Mouse (Mus musculus) testis, postnatal 10 days (tissue): ENCODE results near the gene Tex35.

Experiments
- DNase-seq: peaks from one replicate; pipeline ENCODE4 v3.0.0; 2021; ENCODE audit warnings: low spot score

The Tex35 gene

DNA sequence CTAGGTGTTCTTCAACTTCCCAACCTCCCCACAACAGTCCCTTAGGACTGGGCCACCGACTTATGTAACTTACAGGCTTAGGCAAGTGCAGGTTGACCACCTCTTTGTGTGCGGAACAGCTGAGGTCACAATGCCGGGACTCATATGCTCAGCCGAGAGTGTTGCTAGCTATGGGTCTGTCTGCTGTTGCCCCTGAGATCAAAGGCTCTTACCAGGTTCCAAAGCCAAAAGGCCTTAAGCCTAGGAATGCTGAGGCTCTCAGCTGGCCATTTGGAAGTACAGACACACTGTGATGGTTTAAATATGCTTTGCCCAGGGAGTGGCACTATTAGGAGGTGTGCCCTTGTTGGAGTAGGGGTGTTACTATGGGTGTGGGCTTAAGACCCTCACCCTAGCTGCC lies at the start of gene Tex35:
Tex35 (minus strand) TSS at position 101 of the 400 bp plus-strand sequence.
- no peak for DNase-seq

DNA sequence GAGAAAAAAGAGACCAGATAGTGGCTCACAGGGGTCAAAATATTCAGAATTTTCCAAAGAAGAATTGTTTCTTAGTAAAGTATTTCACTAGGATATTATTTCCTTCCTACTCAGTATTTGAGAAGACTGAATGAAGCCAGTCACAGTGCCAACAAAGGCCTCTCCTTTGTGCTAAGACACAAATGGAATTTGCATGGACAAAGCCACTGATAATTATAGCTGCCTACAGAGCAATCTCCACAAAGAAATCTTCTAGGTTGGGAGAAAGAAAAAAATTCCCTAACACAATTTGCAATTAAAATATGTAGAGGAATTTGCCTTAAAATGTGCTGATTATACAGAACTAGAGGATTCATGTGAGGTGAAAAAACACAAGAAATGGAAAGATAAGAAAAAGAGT lies 45.3 kb upstream of the Tex35 start:
- DNase-seq: no peak

DNA sequence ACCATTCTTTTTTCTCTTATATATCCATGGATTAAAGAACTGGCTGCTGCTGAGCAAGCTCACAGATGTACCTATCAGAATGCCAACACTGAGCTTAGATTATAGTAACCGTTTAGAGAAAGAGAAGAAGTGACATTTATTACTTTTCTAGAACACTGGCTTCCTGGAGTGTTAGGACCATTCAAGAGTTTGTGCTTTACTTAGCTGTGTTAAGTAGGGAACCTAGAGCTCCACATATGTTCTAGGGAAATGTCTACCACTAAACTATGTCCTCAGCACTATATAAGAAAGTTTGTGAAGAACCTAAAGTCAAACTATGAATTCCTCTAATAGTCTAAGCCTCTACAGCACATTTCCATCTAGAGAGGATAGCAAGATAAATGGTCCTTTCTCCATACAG lies 41.6 kb upstream of the Tex35 start:
- DNase-seq: no peak

DNA sequence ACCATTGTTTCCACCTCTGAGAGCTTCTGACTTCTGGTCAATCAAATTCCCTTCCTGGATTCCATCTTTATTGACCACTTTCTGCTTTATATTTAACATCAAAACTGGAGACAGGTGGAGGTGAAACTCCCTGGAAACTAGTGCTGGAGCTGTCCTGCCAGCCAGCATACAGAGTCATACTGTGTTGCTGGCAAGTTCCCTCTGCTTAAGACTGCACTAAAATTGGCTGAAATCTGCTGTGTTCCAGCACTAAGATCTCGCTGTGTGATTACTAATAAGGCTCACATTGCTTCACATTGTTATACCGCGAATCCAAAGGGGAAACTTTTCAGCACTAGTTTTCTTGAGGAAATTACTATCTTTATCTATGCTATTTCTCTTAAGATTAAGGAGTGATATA lies 36.1 kb upstream of the Tex35 start:
- DNase-seq: no peak

DNA sequence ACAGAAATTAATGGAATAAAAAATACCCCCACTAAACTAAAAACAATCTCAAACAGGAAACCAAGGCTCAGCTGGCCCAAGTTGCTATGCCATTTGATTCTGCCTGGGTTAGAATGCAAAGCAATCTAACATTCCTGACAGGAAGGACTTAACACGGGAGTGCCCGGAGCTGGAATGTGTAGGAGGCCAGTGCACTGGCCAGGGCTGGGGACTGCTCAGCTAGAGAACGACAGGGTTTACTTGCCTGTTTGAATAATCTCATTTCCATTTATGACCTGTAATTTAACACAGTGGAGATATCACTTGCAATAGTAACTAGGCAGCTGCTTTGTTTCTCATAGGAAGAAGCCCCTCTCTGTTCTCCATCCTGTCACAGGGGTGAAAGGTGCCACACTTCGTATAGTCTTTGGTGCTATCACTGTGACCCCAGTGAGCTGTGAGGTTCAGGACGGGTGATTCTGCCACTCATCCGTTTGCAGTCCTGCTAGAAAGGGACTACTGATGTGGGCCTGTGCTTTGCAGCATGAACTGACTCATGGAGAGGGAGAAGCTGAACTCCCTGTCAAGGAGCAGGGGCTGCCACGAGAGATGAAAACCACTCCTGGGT lies 34.9 kb upstream of the Tex35 start:
- no peak for DNase-seq

DNA sequence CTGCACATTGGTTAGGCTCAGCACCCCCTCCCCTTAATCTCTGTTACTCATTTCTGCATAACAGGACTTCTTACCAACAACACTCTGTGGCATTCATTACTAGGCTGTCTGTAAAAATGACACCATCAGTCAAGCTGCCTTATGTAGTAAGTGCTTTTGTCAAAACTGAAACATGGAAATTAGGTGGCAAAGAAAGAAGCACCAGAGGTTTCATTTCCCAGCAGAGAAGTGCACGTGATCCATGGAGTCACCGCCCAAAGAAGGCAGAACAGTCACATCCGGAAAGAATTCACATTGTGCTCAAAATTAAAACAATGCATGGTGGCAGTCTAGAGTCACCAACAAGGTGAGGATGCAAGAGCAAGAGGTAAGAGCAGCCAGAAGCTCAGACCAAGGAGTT lies 32.5 kb upstream of the Tex35 start:
- no peak for DNase-seq

DNA sequence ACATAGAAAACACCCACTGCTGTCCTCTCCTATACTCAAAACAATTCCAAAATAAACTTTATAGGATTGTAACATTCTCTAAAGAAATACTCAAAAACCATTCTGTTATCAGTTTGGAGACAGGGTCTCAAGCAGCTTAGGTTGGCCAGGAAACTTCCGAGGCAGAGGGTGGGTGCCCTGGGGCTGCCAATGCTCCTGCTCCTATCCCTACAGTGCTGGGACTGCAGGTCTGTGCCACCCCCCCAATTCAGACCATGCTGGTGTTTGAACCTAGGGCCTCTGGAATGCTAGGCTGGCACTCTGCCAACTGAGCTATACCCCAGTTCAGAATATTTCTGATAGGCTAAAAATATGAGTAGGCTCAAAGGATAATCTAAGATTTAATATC lies 29.4 kb upstream of the Tex35 start:
- no peak for DNase-seq

DNA sequence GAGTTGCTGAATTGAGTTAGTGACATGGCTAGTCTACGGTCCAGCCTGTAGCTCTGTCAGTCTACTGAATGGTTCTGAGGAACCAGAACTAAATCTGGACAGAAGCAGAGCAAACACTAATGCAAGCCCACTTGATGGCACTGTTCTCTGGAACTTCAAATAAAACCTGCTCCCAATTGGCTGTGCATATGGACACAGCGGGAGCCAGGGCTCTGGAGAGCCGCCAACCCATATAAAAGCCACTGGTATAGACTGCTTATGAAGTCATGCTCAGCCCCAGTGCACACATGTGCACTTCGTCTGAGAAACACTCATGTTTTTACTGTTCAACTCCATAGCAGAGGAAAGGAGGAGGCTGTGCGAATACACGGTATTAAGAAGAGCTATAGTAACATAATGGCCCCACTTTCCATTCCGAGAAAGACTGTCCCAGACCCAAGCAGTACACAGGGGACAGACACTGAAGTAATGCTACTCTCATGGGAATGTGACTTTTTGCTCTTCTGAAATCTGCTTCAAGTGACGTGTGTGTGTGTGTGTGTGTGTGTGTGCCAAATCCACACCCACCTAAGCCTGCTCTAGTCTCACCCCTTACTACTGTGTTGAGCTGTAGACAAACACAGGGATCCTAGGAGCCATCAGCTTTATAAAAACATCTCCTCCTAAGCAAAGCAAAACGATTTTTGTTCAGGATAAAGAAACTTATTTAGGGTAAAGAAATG lies 28.8 kb upstream of the Tex35 start:
- no peak for DNase-seq

DNA sequence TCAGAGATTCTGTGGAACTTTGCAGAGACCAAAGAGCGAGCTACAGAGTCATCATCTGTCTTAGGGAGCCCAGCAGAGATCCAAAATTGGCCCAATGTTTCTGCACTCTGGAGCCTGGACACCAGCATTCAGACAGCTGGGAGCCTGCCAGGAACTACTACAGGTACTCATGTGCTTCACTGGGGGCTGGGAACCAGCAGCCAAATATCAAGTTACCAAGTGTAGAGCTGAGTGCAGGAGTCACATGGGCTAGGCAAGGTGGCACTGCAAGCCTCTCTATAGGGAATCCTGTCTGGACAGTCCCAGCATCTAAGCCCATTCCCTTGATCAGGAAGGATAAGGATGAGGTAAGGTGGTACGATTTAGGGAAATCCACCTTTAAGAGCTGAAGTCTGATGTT lies 19.7 kb upstream of the Tex35 start:
- DNase-seq: no peak

DNA sequence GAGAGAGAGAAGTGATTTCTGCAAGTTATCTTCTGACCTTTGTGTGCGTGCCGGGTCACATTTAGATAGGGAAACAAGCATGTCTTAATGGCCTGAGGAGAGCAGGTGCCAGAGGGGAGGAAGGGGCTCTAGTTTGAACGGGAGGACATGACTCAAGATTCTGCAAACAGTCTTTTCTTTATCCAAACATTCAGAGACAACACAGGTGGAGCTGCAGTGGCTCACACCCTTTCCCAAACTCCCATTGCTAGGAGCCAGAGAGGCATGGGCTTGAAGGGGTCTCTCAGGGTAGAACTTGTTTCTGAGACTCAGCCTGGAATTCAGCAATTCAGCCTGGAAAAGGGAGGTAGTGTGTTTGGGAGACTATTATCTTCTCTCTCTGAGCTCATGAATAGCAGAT lies 15.4 kb upstream of the Tex35 start:
- DNase-seq: no peak

DNA sequence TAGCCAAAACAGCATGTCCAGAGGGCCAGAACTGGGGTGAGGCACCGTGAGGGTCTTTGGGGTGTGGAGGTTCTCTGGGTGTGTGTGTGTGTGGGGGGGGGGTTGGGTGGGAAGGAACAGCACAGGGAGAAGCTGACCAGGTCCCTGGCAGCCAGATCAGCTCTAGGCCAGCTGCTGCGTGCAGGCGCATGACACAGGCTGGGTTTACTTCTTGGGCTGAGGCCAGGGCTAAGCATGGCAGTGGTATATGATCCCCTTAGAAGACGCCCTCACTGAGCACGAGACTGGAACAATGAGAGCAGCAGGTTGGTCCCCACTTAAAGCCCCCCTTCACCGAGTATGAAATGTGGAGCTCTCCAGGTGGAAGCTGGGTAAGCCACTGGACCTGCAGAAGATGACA lies 10.7 kb upstream of the Tex35 start:
- DNase-seq: no peak

DNA sequence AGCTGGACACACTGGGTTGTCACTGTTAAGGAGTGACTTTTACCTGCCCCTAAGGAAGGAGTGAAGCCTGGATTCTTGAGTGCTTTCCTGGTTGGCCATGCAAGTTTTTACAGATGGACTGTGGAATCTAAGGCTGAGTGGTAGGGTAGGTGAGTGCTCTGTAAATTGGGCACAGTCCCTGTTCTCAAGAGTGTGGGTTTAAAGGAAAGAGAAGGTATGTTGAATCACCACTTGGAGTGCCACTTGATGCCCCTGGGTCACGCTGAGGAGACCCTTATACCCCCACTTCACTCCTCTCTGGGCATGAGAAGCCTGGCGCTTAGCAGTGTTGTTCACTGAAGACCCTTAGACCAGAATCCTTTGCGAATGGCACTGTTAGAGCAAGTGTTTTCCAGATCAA lies 9.0 kb upstream of the Tex35 start:
- no peak for DNase-seq

DNA sequence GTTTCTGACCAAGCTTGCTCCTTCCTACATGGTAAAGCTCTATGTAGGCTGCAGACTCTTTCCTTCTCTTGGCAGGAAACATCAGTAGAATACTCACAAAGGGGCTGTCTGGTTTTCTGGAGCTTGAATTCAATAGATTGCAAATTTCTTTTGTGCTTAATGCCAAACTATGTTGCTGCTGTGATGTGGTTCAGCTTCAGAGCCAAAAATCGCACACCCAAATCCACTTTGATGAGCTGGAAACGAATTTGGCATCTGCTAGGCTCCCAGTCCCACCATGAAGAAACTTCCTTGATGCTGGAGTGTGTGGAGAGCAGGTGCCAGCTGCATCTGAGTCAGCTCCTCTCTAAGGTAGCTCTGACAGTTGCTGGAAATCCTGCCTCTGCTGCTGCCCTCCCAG lies 6.0 kb upstream of the Tex35 start:
- DNase-seq: no peak

DNA sequence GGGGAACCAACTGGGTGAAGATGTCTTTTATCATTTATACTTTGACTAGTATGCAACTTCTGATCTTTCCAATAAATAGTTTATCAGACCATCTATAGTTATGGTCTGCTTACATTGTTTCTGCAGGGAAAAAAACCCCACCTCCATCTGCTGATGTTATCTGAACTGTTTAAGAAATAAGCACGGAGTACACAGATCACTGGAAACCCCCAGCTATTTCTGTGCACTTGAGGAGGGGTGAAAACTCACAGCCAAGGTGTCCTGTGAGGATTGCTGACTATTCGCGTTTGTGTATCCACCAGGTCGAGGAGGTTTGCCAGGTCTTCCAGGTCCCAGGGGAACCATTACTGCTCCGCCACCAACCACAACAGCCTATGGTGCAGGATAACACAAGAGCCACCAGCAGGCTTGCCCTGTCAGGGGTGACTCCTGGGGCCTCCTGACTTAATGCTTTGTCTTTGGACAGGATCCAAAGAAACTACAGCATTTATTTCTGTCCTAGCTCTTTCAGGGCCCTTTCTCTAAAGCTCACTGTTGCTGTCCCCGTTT lies 1.9 kb upstream of the Tex35 start:
- no peak for DNase-seq

DNA sequence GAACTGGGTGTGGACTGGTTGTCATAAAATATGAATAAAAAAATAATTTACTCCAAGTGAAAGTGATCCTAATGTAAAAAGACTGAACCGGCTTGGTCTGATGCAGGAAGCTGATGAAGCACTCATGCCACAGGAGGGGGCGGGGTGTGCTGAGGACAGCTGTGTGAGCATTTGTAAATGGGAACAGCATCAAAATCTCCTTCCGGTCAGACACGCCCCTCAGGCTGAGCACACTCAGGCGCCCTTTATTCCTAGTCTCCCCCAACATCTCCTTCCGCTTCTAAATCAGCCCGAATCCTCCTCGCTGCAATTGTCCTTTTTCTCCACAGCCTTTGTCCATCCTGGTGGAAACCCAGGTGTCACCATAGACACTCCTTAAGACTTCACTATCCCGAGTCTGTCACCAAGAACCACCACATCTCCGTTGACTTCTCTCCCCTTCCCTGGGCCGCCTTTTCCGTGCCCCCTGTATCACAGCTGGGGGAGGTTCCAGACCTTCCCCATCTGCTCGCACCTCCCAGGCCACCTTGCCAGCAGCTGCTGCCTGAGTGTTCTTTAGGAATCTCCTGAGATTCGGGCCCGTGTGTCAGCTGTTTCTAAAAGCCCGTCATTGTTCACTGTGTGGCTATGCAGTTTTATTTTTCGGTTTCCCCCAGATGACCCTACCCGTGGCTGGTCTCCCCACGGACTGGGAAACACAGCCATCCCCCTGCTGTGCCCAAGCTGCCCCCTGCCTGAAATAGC lies 7.2 kb downstream of the Tex35 start:
- DNase-seq: peak; percentile 59

DNA sequence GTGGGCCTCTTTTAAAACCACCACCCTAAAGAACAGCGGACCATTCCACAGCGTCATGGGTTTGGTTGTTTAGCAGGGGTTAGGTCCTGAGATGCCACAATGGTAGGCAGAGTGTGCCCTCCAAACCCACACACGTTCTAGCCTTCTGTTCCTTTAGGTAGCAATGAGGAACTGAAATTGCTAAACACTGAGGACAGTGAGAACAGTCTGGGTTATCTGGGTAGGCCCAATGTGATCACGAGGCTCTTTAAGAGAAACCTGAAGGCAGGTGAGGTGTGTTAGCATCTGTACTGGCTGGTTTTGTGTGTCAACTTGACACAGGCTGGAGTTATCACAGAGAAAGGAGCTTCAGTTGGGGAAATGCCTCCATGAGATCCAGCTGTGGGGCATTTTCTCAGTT lies 12.9 kb downstream of the Tex35 start:
- DNase-seq: no peak

DNA sequence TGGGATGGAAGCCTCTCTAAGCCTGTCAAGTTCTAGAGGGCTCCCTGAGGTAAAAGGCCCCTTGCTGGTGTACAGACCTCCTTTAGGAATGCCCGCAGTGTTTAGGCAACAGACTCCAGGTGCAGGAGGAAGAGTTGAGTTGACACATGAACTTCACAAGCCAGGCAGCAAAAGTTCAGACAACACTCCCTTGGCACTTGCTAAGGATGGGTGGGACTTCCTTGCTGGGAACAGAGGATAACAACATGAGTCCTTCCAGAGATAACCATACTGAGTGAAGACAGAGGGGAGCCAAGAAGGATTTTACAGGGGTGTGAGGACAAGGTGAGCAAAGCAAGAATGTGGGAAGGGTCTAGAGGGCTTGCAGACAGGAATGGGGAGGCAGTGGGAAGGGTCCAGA lies 15.9 kb downstream of the Tex35 start:
- no peak for DNase-seq

DNA sequence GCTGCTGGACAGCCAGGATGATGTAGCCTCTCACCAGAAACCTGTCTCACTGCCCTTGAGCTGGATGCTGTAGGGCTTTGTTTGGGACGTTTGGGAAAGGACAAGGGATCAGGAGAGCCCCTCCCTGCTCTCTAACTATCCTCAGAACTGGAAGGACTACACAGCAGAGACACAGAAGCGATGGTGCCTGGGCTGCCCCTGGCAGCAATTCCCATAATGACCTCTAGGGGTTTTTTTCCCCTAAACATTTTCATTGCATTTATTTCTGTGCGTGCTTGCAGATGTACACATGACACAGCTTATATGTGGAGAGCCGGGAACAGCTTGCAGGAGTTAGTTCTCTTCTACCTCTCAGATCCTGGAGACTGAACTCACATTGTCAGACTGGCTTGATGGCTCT lies 16.3 kb downstream of the Tex35 start:
- no peak for DNase-seq

DNA sequence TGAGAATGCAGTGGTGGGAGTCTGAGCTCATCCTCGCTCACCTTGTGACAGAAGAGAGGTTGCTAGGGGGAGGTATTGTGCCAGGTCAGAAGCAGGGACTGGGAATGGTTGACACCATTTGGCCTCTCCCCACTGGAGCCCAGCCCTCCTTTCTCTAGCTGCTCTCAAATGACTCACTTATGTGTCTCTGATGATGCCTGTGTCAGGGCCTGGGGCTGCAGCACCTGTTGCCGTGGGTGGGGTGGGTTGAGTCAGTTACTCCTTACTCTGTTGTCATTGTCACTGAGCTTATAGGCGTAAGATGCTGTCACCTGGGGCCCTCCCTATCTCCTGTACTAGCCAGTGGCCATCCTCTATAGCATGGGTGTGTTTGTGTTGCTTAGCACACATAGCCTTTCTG lies 17.6 kb downstream of the Tex35 start:
- DNase-seq: no peak

DNA sequence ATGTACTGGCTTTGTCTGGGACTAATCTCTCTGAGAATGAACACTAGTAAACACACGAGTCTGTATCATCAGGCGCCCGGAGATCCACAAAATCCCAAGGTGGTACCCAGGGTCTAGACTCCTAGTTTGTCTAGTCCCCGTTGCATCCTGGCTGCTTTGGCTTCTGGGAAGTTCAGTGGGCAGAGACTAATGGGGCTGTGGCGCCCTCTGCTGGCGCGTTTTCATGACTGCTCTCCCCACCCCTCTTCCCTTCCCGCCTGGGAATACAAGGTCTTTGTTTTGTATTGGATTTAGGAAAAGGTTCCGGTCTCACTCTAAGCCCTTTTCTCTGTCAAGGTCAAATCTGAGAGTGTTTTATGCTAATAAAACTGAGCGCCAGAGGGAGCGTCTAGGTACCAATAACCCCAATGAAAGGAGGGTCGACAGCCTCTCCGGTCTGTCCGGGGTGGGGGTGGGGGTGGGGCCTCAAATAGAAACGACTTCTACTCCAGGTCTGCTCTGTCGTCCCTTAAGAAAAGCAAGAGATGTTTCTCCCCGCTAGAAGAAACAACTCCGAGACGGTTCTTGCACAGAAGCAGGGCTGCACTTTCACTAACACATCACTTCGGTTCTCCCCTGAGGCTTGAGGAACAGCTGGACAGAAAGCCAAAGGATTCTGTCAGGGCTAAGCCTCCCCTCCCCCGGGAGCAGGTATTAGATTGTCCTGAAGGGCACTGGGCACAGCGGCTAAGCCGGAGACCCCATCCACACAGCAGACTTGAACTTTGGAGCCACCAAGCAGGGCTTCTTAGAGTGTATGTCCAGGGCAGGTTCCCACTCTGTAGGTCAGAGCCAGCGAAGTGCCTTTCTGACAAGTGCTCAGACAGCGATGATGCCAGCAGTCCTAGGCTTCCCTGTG lies 22.1 kb downstream of the Tex35 start:
- DNase-seq: peak; percentile 88

DNA sequence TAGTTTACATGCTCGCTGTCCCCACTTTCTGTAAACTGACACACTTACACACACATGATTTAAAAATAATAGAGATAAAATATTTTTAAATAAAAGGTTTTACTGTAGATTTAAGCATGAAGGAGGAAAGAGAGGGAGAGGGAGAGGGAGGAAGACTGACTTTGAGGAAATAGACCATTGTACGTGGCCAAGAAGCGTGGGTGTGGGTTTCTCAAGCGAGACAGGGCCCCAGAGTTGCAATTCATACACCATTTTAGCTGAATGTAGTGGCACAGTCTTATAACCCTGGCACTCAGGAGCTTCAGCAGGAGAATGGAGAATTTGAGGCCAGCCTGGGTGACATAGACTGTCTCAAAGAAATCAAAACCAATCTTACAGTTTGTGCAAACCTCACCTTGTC lies 25.5 kb downstream of the Tex35 start:
- no peak for DNase-seq

DNA sequence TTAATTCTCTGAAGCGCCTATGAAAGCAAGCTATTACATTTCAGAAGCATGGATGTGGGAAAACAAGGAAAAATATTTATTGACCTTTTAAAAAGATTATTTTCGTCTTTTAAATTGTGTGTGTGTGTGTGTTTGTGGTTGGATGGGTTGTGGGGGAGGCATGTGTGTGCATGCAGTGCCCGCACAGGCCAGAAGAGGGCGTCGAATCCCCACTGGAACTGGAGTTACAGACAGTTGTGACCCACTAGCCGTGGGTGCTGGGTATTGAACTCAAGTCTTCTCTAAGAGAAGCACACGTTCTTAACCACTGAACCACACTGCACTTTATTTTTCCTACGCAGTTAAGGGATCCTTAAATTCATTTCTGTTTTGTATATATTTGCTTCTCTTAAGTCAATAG lies 26.5 kb downstream of the Tex35 start:
- no peak for DNase-seq
